Mouse (Mus musculus) spleen, adult 2 months (tissue): ENCODE data around the gene Trpm6. TPM values are rescaled to one million over a fixed set of nuclear protein-coding genes. Genes with fewer than 3 reads are reported as not detected.

Experiments used
- DNase-seq, 2 experiments: peaks; one replicate each; pipeline versions ENCODE4 v3.0.0 to v3.0.0-alpha.2; 2012 to 2021; ENCODE audit warnings: low spot score in 2 of 2, low read depth in 1 of 2
- H3K27ac ChIP-seq: fragments of 200-500 bp; 2 replicates; pipeline ENCODE4 v1.5.1; 2012; ENCODE audit warnings: low read length, inconsistent platforms; ENCODE audit not compliant: insufficient read depth
- H3K27me3 ChIP-seq: fragments of 200-500 bp; 2 replicates; pipeline ENCODE4 v1.6.1; 2012; ENCODE audit warnings: mild to moderate bottlenecking, moderate library complexity, low read length, inconsistent platforms; ENCODE audit not compliant: control insufficient read depth, insufficient read depth
- H3K36me3 ChIP-seq: fragments of 200-500 bp; 2 replicates; pipeline ENCODE4 v1.6.1; 2012; ENCODE audit warnings: mild to moderate bottlenecking, low read length, inconsistent platforms; ENCODE audit not compliant: control insufficient read depth, insufficient read depth
- H3K4me1 ChIP-seq: fragments of 200-500 bp; 2 replicates; pipeline ENCODE4 v1.6.1; 2011; ENCODE audit warnings: inconsistent platforms; ENCODE audit not compliant: control insufficient read depth, insufficient read depth, insufficient read length
- H3K4me3 ChIP-seq: fragments of 200-500 bp; 2 replicates; pipeline ENCODE4 v1.5.1; 2011; ENCODE audit warnings: mild to moderate bottlenecking, inconsistent platforms; ENCODE audit not compliant: insufficient read depth, insufficient read length; ENCODE audit errors: extremely low read depth
- CTCF ChIP-seq: fragments of 200-500 bp; IDR thresholded peaks from 2 replicates; pipeline ENCODE4 v1.5.1; 2011; ENCODE audit warnings: mild to moderate bottlenecking, inconsistent platforms; ENCODE audit not compliant: insufficient read depth, insufficient read length, insufficient replicate concordance; ENCODE audit errors: extremely low read depth
- POLR2A ChIP-seq: fragments of 200-500 bp; IDR thresholded peaks from 2 replicates; pipeline ENCODE4 v1.6.1; 2011; ENCODE audit warnings: low read depth, low read length, inconsistent platforms
- WGBS: fragments of 180-500 bp; shearing (Covaris S2); methylation state at CpG from one replicate; pipeline ENCODE4 v1.1.7; 2018; 5-methylcytosine and 5-hydroxymethylcytosine counted together
- polyA plus RNA-seq: library from polyadenylated mRNA; depleted of rRNA; stranded (reverse); fragments of >200 nt; gene quantifications from 2 replicates; pipeline ENCODE4 v1.2.3, GENCODE M21; 2012

The Trpm6 gene
- polyA plus RNA-seq, 1 experiment = 0.05 TPM

- Histone ChIP-seq H3K27ac (no peak overlapping the region), H3K27me3 (no peaks in the 10 kb centered on the region), H3K36me3 (no peaks in the 10 kb centered on the region), H3K4me3 (no peak overlapping the region), H3K4me1 (no peaks in the 10 kb centered on the region)
- DNase-seq = no peak
- no peak for TF ChIP-seq CTCF
- TF ChIP-seq POLR2A = no peak
- WGBS = 74% methylated on average over 5 of the region's 5 CpGs
These were observed 16.6 kb downstream of the Trpm6 start for GRCm38 (mm10) chr19:18766399-18766798.

GRCm38 (mm10) chr19:18771048-18771447, 21.3 kb downstream of the Trpm6 start:
- DNase-seq = no peak
- Histone ChIP-seq H3K36me3 (no peaks in the 10 kb centered on the region), H3K4me1 (no peaks in the 10 kb centered on the region), H3K27me3 (no peaks in the 10 kb centered on the region), H3K4me3 (no peak overlapping the region), H3K27ac (no peak overlapping the region)
- TF ChIP-seq CTCF (no peak), POLR2A (no peak)
- WGBS = 0% methylated on average over 1 of the region's 1 CpGs

- H3K36me3 ChIP-seq = no peaks in the 10 kb centered on the region
- H3K4me1 ChIP-seq = no peaks in the 10 kb centered on the region
- TF ChIP-seq CTCF (no peak), POLR2A (no peak)
- WGBS = 69% methylated on average over 1 of the region's 1 CpGs
- no peak for DNase-seq
- no peak overlapping the region for H3K4me3 ChIP-seq
- H3K27me3 ChIP-seq = no peaks in the 10 kb centered on the region
- H3K27ac ChIP-seq = no peak overlapping the region
These were observed 21.8 kb downstream of the Trpm6 start for GRCm38 (mm10) chr19:18771561-18771960.

- WGBS = 90% methylated on average over 5 of the region's 5 CpGs
These were observed 23.2 kb downstream of the Trpm6 start for GRCm38 (mm10) chr19:18772888-18773488.

GRCm38 (mm10) chr19:18774085-18774484, 24.3 kb downstream of the Trpm6 start:
- Histone ChIP-seq H3K27me3 (no peaks in the 10 kb centered on the region), H3K36me3 (no peaks in the 10 kb centered on the region), H3K4me3 (no peak overlapping the region), H3K4me1 (no peaks in the 10 kb centered on the region), H3K27ac (no peak overlapping the region)
- 62% methylated on average over 1 of the region's 1 CpGs for WGBS
- TF ChIP-seq CTCF = no peak
- no peak for TF ChIP-seq POLR2A
- no peak for DNase-seq

More at GRCm38 (mm10) chr19:18772888-18773488, 23.2 kb downstream of the Trpm6 start:
- Histone ChIP-seq H3K4me1 (no peaks in the 10 kb centered on the region), H3K27me3 (no peaks in the 10 kb centered on the region), H3K27ac (no peak overlapping the region), H3K4me3 (no peak overlapping the region), H3K36me3 (no peaks in the 10 kb centered on the region)
- TF ChIP-seq POLR2A (no peak), CTCF (no peak)
- DNase-seq = no peak

GRCm38 (mm10) chr19:18799646-18800045, 49.9 kb downstream of the Trpm6 start:
- no peak for DNase-seq
- no peaks in the 10 kb centered on the region for H3K27me3 ChIP-seq
- WGBS = 62% methylated on average over 1 of the region's 1 CpGs
- H3K4me1 ChIP-seq = no peaks in the 10 kb centered on the region
- H3K27ac ChIP-seq = no peak overlapping the region
- TF ChIP-seq POLR2A = no peak
- TF ChIP-seq CTCF = no peak
- H3K4me3 ChIP-seq = no peak overlapping the region
- no peaks in the 10 kb centered on the region for H3K36me3 ChIP-seq

GRCm38 (mm10) chr19:18811264-18811663, 61.5 kb downstream of the Trpm6 start:
- 78% methylated on average over 3 of the region's 3 CpGs for WGBS
- no peak overlapping the region for H3K4me3 ChIP-seq
- no peaks in the 10 kb centered on the region for H3K27me3 ChIP-seq
- H3K27ac ChIP-seq = no peak overlapping the region
- TF ChIP-seq CTCF = no peak
- no peak for TF ChIP-seq POLR2A
- no peaks in the 10 kb centered on the region for H3K36me3 ChIP-seq
- no peaks in the 10 kb centered on the region for H3K4me1 ChIP-seq
- DNase-seq = no peak
